Mouse (Mus musculus): ENCODE measurements at regions not wholly inside any gene's neighbourhood (a gene's known extent, or its start where the extent isn't known, plus 50 kb on each side); places are given as distances from the start of the nearest gene placed in this dataset.
A peak's percentile ranks its signal among the peaks of the same experiment; 100 is the strongest.

GRCm38 (mm10) chr15:94219907-94220306 lies 245.3 kb downstream of the Adamts20 start:
- no peak for DNase-seq (ENCODE audit: low spot score in 2 of 2)

GRCm38 (mm10) chr15:94216703-94217102 lies 248.5 kb downstream of the Adamts20 start:
- DNase-seq (ENCODE audit: low spot score in 2 of 2) = no peak

GRCm38 (mm10) chr15:94214440-94214839 lies 250.8 kb downstream of the Adamts20 start:
- DNase-seq (ENCODE audit: low spot score in 2 of 2) = no peak

- DNase-seq (ENCODE audit: low spot score in 2 of 2) = no peak
Observed at GRCm38 (mm10) chr15:94213393-94213792, 251.8 kb downstream of the Adamts20 start.

GRCm38 (mm10) chr15:94208476-94208875 lies 256.7 kb downstream of the Adamts20 start:
- no peak for DNase-seq (ENCODE audit: low spot score in 2 of 2)

- no peak for DNase-seq (ENCODE audit: low spot score in 2 of 2)
Observed at GRCm38 (mm10) chr15:94206454-94206853, 258.8 kb downstream of the Adamts20 start.

- no peak for DNase-seq (ENCODE audit: low spot score in 2 of 2)
Observed at GRCm38 (mm10) chr15:94205309-94205893, 259.8 kb downstream of the Adamts20 start.

- no peak for DNase-seq (ENCODE audit: low spot score in 2 of 2)
Observed at GRCm38 (mm10) chr15:94190081-94190488, 275.1 kb downstream of the Adamts20 start.

- DNase-seq (ENCODE audit: low spot score in 2 of 2) = no peak
Observed at GRCm38 (mm10) chr15:94187588-94187987, 277.6 kb downstream of the Adamts20 start.

GRCm38 (mm10) chr15:94183663-94184375 lies 281.4 kb downstream of the Adamts20 start:
- DNase-seq (ENCODE audit: low spot score in 2 of 2) = no peak

GRCm38 (mm10) chr15:94174083-94174482 lies 291.1 kb downstream of the Adamts20 start:
- DNase-seq (ENCODE audit: low spot score in 2 of 2) = no peak

- DNase-seq (ENCODE audit: low spot score in 2 of 2) = no peak
Observed at GRCm38 (mm10) chr15:94160806-94161205, 304.4 kb downstream of the Adamts20 start.

GRCm38 (mm10) chr15:94139534-94139958 lies 325.7 kb downstream of the Adamts20 start:
- DNase-seq (ENCODE audit: low spot score in 2 of 2) = peak; percentile 22 to 25

GRCm38 (mm10) chr15:94137159-94137952 lies 327.9 kb downstream of the Adamts20 start:
- DNase-seq (ENCODE audit: low spot score in 2 of 2) = no peak

GRCm38 (mm10) chr15:94112801-94113200 lies 352.4 kb downstream of the Adamts20 start:
- DNase-seq (ENCODE audit: low spot score in 2 of 2) = peak in 1 of 2 experiments; percentile 24

- no peak for DNase-seq (ENCODE audit: low spot score in 2 of 2)
Observed at GRCm38 (mm10) chr15:94107186-94107716, 358.0 kb downstream of the Adamts20 start.

- no peak for DNase-seq (ENCODE audit: low spot score in 2 of 2)
Observed at GRCm38 (mm10) chr15:94090644-94091043, 374.6 kb downstream of the Adamts20 start.

GRCm38 (mm10) chr15:94089856-94090255 lies 375.4 kb downstream of the Adamts20 start:
- DNase-seq (ENCODE audit: low spot score in 2 of 2) = no peak

GRCm38 (mm10) chr15:94082369-94082768 lies 382.8 kb downstream of the Adamts20 start:
- DNase-seq (ENCODE audit: low spot score in 2 of 2) = no peak

- DNase-seq (ENCODE audit: low spot score in 2 of 2) = peak in 1 of 2 experiments; percentile 13
Observed at GRCm38 (mm10) chr15:94077056-94077455, 388.2 kb downstream of the Adamts20 start.

GRCm38 (mm10) chr15:94074161-94074950 lies 390.9 kb downstream of the Adamts20 start:
- no peak for DNase-seq (ENCODE audit: low spot score in 2 of 2)

Measured in adrenal gland, adult 18-20 months (tissue).